Comparison of ENCODE assay signal across 8 mouse cellular contexts in the genomic region with DNA sequence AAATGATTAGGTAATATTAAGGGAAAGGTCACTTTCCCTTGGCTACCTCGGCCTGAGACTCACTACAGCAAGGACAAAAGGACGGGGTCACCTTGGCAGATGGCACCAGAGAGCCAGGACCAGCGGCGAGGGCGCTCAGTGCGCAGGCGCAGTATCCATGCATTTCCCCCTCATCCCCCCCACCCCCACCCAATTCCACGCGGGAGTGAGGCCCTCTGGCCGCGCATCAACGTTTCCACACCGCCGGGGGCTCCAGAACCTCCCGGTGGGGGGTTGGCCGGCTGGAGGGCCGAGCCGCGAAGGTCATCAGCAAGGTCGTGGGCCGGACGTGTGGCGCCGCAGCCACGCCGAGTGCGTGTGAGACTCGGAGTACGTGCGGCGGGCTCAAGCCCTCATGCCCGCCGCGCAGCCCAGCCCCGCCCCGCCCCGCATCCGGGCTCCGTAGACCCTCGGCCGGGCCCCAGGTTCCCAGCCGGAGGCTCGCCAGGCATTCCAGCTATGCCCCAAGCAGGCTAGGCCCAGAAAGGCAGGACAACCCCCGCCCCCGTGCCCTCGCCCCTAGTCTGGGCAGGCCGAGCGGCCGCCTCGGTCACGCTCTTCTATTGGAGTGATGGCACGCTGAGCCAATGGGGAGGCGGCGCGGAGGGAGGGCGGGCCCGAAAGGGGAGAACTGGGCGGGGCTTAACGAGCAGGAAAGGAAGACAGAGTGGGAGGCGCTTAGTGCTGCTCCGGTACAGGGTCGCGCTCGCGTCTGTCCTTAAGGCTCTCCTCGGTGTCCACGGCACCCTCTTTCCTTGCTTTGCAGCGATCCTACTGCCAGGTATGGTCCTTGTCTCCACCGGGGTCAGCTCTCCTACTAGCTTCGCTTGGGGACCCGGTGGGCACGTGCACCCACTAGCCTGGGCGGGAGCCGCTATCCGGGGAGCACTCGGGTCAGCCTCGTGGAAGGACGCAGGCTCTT. TPM values are rescaled to one million over a fixed set of nuclear protein-coding genes. Genes with fewer than 3 reads are reported as not detected.
DNase-seq lines count a peak whose midpoint lies in the region; ATAC-seq lines count a peak whose summit lies in the region.

Gene Eno1 (plus strand): TSS at position 201 of the 961 bp plus-strand sequence.

- DNase-seq in adipocyte (ENCODE audit: low spot score): peak; percentile 97
- DNase-seq in embryo, embryonic 10 days (ENCODE audit: low spot score): peak; percentile 99
- DNase-seq in gastrocnemius, postnatal 14 days: peak; percentile 97
- DNase-seq in left cerebral cortex, postnatal 10 days (ENCODE audit: extremely low spot score in 1 of 2, low spot score in 2 of 2): peak; percentile 93 to 97
- peak; percentile 92 for DNase-seq in right cerebral cortex, postnatal 25 days
- peak; percentile 100 for DNase-seq in yolk sac, embryonic 10.5 days (ENCODE audit: low spot score)

- ATAC-seq in inflammation-experienced regulatory T-cells, adult 6 months: peak; percentile 79
- peak; percentile 86 for ATAC-seq in megakaryocyte-erythroid progenitor cell, adult 5-6 weeks (replicated peaks; ENCODE audit: low FRiP score, low TSS enrichment, poor library complexity, severe bottlenecking)

- intact Hi-C loops in gastrocnemius, postnatal 14 days (cut with DNase I; ENCODE audit: low total_unique reads): no loop called here
- intact Hi-C loops in left cerebral cortex, postnatal 10 days (cut with DNase I): loop anchor here (10.0 kb wide), 1 partner anchor 202 kb away; no protein-coding TSS in a partner anchor

RNA-seq across cellular contexts. Expression of gene Eno1, which starts in this region (rescaled TPM):
- total RNA-seq in gastrocnemius, postnatal 14 days (2021): 100 to 1,000 TPM; 371 to 430 TPM
- 100 to 1,000 TPM; 503 to 566 (median 560) TPM for polyA plus RNA-seq in inflammation-experienced regulatory T-cells, adult 6 months (2017; shearing (Covaris generic))
- 100 to 1,000 TPM; 308 to 325 TPM for total RNA-seq in left cerebral cortex, postnatal 10 days (2021)
- total RNA-seq in megakaryocyte-erythroid progenitor cell, adult 5-6 weeks (2014; fragmentation: Nextera tagmentation): 203 and 216 TPM in 2 replicates
- 136 and 155 TPM in 2 replicates for total RNA-seq in megakaryocyte-erythroid progenitor cell, adult 5-6 weeks (2017)

Comparison
In these comparisons a context has a peak if more than half of its experiments do, and no peak if none do; other contexts are left out.
1. Peak in every context shown above with its lines: DNase-seq and ATAC-seq.